Mouse (Mus musculus): ENCODE measurements around the gene Hist2h3c2. TPM values are rescaled to one million over a fixed set of nuclear protein-coding genes. Genes with fewer than 3 reads are reported as not detected.

Gene Hist2h3c2
- polyA plus RNA-seq (2017; shearing (Covaris generic)): not detected

GRCm38 (mm10) chr3:96238954-96239793 is at the start of gene Hist2h3c2:
Gene Hist2h3c2 (minus strand): TSS chr3:96239127.

GRCm38 (mm10) chr3:96269511-96270474 is 30.9 kb upstream of the Hist2h3c2 start, which contains the start of gene Hist2h2bb:
Gene Hist2h2bb (plus strand): TSS chr3:96269752.

DNA sequence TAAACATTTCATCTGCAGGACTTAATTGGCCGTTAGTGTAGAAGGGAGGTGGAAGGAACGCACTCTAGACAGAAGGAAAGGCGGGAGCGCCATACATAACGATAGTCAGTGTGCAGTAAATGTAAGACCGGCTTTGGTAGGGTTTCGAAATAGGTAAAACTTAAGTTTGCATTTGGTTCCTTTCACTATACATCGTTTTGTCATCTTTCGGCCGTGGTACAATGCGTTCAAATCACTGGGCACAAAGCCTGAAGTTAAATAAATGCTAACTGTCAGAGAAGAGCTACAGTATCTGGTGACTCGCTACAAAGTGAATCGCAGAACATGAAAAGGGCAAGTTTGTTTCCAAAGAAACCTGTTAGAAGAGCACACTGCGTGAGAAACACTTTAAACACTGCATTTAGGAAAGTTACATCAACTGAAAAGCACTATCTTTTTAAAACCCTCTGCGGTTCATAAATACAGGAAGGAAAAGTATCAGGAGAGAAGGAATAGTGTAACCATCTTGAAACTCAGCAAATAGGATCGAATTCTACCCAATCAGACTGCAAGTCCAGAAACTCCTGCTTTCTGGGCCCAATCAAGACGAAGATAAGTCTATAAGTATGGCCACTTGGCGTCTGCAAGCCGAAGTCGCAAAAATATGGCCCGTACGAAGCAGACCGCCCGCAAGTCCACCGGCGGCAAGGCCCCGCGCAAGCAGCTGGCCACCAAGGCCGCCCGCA is 29.3 kb upstream of the Hist2h3c2 start, which contains the start of gene Hist2h3b:
Hist2h3b (plus strand) TSS at position 604 of the 725 bp plus-strand sequence.

GRCm38 (mm10) chr3:96262979-96263550 is 24.1 kb upstream of the Hist2h3c2 start, which contains the start of gene Hist2h4:
Gene Hist2h4 (minus strand): TSS chr3:96263311.

DNA sequence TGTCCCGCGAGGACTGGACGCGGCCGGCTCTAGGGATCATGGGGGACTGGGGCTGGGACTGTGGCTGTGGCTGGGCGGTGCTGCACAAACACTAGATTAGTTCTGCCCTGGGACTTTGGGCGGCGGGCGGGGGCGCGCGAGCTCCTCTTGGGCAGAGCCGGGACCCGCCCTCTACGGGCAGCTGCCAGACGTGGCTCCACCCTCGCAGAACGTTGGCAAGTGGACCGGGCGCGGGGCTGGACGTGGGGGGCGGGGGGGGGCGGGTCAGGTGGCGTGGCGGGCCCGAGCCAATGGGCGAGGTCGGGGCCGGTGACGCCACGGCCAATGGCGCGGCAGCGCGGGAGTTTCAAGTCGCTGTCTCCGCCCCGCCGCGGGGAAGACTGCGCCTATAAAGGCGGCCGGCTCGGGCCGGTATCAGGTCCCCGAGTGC is 7.5 kb upstream of the Hist2h3c2 start, which contains the start of gene Hist2h3c1:
Hist2h3c1 (plus strand) TSS at position 259 of the 430 bp plus-strand sequence.

GRCm38 (mm10) chr3:96245003-96245886 is 6.3 kb upstream of the Hist2h3c2 start, which contains the start of gene Hist2h2aa1:
Gene Hist2h2aa1 (plus strand): TSS chr3:96245497.

GRCm38 (mm10) chr3:96239949-96240798 is 1.2 kb upstream of the Hist2h3c2 start, which contains the start of gene Hist2h2aa2:
Gene Hist2h2aa2 (minus strand): TSS chr3:96240276.

DNA sequence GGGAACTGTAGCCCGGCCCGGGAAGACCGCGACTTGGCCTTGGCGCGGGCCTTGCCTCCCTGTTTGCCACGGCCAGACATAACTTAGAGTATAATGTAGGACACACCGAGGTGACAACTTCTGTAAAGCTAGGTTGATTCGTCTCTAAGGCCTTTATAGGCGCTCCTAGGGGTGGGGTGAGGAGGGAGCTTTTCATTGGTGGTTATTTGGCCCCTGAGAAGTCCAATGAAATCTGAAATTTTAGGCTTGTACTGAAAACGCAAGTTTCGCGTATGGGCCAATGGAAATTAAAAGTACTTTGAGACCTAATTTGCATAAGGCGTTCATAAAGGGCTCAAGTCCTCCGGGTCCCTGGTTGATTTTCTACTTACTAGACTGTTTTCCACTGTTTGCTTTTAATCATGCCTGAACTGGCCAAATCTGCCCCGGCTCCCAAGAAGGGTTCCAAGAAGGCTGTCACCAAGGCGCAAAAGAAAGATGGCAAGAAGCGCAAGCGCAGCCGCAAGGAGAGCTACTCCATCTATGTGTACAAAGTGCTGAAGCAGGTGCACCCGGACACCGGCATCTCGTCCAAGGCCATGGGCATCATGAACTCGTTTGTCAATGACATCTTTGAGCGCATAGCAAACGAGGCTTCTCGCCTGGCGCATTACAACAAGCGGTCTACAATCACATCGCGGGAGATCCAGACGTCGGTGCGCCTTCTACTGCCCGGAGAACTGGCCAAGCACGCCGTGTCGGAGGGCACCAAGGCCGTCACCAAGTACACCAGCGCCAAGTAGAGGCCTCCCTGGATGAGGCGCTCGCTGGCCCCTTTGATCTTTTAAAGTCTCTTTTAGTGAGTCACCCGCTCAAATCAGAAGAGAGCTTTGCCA is 17.9 kb downstream of the Hist2h3c2 start, which contains the start of the genes Hist2h2ac and Hist2h2be:
Hist2h2ac (minus strand) TSS at position 116 of the 875 bp plus-strand sequence.
Hist2h2be (plus strand) TSS at position 355 of the 875 bp plus-strand sequence.

DNA sequence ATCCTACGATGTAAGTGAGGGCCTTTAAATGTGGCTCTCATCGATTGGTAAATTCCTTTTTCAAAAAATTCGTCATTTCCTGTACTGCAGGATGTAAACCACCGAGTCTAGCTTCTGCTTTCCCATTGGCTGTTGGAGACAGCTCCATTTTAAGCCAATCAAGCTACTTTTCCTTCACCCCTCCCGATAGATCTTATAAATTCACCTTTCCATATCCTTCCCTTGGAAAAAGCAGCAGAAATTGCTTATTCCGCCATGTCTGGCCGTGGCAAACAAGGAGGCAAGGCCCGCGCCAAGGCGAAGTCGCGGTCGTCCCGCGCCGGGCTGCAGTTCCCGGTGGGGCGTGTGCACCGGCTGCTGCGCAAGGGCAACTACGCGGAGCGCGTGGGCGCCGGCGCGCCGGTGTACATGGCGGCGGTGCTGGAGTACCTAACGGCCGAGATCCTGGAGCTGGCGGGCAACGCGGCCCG is 19.2 kb downstream of the Hist2h3c2 start, which contains the start of the genes Bola1 and Hist2h2ab:
Bola1 (minus strand) TSS at position 49 of the 470 bp plus-strand sequence.
Hist2h2ab (plus strand) TSS at position 205 of the 470 bp plus-strand sequence.

Other genes starting within 250 kb of the Hist2h3c2 start
- gene Plekho1, start 243.1 kb downstream of the Hist2h3c2 start, polyA plus RNA-seq (2017; shearing (Covaris generic)): 14.1 TPM
- gene Vps45, start 180.7 kb downstream of the Hist2h3c2 start, polyA plus RNA-seq (2017; shearing (Covaris generic)): 11.1 TPM
- gene Otud7b, start 134.6 kb downstream of the Hist2h3c2 start, polyA plus RNA-seq (2017; shearing (Covaris generic)): 17.9 TPM
- 2.8 TPM for gene Mtmr11, start 77.1 kb downstream of the Hist2h3c2 start, polyA plus RNA-seq (2017; shearing (Covaris generic))
- gene Sf3b4, start 66.8 kb downstream of the Hist2h3c2 start, polyA plus RNA-seq (2017; shearing (Covaris generic)): 132 TPM
- 0.45 TPM for gene Sv2a, start 58.0 kb downstream of the Hist2h3c2 start, polyA plus RNA-seq (2017; shearing (Covaris generic))
- gene Bola1, start 19.4 kb downstream of the Hist2h3c2 start, polyA plus RNA-seq (2017; shearing (Covaris generic)): 16.9 TPM
- gene Hist2h2ab, start 19.3 kb downstream of the Hist2h3c2 start, polyA plus RNA-seq (2017; shearing (Covaris generic)): not detected
- gene Hist2h2ac, start 18.2 kb downstream of the Hist2h3c2 start, polyA plus RNA-seq (2017; shearing (Covaris generic)): 11.7 TPM
- 1.2 TPM for gene Hist2h2be, start 18.0 kb downstream of the Hist2h3c2 start, polyA plus RNA-seq (2017; shearing (Covaris generic))
- 52.4 TPM for gene Hist2h2aa2, start 1.1 kb upstream of the Hist2h3c2 start, polyA plus RNA-seq (2017; shearing (Covaris generic))
- 3.2 TPM for gene Hist2h2aa1, start 6.4 kb upstream of the Hist2h3c2 start, polyA plus RNA-seq (2017; shearing (Covaris generic))
- not detected for gene Hist2h3c1, start 7.6 kb upstream of the Hist2h3c2 start, polyA plus RNA-seq (2017; shearing (Covaris generic))
- gene Hist2h4, start 24.2 kb upstream of the Hist2h3c2 start, polyA plus RNA-seq (2017; shearing (Covaris generic)): 3.1 TPM
- 5.5 TPM for gene Hist2h3b, start 29.5 kb upstream of the Hist2h3c2 start, polyA plus RNA-seq (2017; shearing (Covaris generic))
- gene Hist2h2bb, start 30.6 kb upstream of the Hist2h3c2 start, polyA plus RNA-seq (2017; shearing (Covaris generic)): 3.3 TPM
- not detected for gene Fcgr1, start 54.8 kb upstream of the Hist2h3c2 start, polyA plus RNA-seq (2017; shearing (Covaris generic))
- not detected for gene BC107364, start 213.2 kb upstream of the Hist2h3c2 start, polyA plus RNA-seq (2017; shearing (Covaris generic))

Data from effector memory CD4-positive, alpha-beta T cell, adult 5 months (primary cell).